Mouse (Mus musculus) lung, embryonic 14.5 days (tissue): Measurements from ENCODE around the gene Slc31a1. TPM values are rescaled to one million over a fixed set of nuclear protein-coding genes. Genes with fewer than 3 reads are reported as not detected.
A peak's percentile ranks its signal among the peaks of the same experiment; 100 is the strongest.

Experiments
- ATAC-seq: fragments of 200-750 bp; cut with Nextera tagmentation; 2 replicates; pipeline ENCODE4 v1.8.0; 2017; ENCODE audit warnings: mild to moderate bottlenecking, moderate TSS enrichment, moderate library complexity; ENCODE audit not compliant: insufficient read depth
- DNase-seq: peaks from one replicate; pipeline ENCODE4 v3.0.0-alpha.2; 2015
- H3K27ac ChIP-seq: fragments of 300-500 bp; sonication (generic); 2 replicates; pipeline ENCODE4 v1.5.1; 2014; ENCODE audit warnings: low read depth, mild to moderate bottlenecking, moderate library complexity
- H3K27me3 ChIP-seq: fragments of 300-500 bp; sonication (generic); 2 replicates; pipeline ENCODE4 v1.6.1; 2014; ENCODE audit warnings: low read length, control low read depth; ENCODE audit not compliant: insufficient read depth
- H3K36me3 ChIP-seq: fragments of 300-500 bp; sonication (generic); 2 replicates; pipeline ENCODE4 v1.6.1; 2014; ENCODE audit warnings: control low read depth; ENCODE audit not compliant: insufficient read depth
- H3K4me1 ChIP-seq: fragments of 300-500 bp; sonication (generic); 2 replicates; pipeline ENCODE4 v1.6.1; 2014; ENCODE audit warnings: antibody characterized with exemption, control low read depth; ENCODE audit not compliant: insufficient read depth
- H3K4me2 ChIP-seq: fragments of 300-500 bp; sonication (generic); 2 replicates; pipeline ENCODE4 v1.6.1; 2014; ENCODE audit warnings: mild to moderate bottlenecking
- H3K4me3 ChIP-seq: fragments of 300-500 bp; sonication (generic); 2 replicates; pipeline ENCODE4 v1.5.1; 2014; ENCODE audit warnings: low read depth, low read length
- H3K9ac ChIP-seq: fragments of 300-500 bp; sonication (generic); 2 replicates; pipeline ENCODE4 v1.6.1; 2014
- H3K9me3 ChIP-seq: fragments of 300-500 bp; sonication (generic); 2 replicates; pipeline ENCODE4 v1.6.1; 2016; ENCODE audit warnings: low read depth, low read length, control low read depth
- CTCF ChIP-seq: IDR thresholded peaks from 2 replicates; pipeline ENCODE4 v1.5.1; 2016; ENCODE audit warnings: antibody characterized with exemption, low read depth
- WGBS: fragments of 180-500 bp; shearing (Covaris S2); extraction: QIAGEN DNeasy Blood & Tissue Kit; methylation state at CpG from one replicate; pipeline ENCODE4 v1.1.7; 2014; 5-methylcytosine and 5-hydroxymethylcytosine counted together
- polyA plus RNA-seq: library from polyadenylated mRNA; unstranded; fragments of >200 nt; fragmentation: Nextera tagmentation; extraction: Ambion mirVana; gene quantifications from 2 replicates; pipeline ENCODE4 v1.2.1, GENCODE M21; 2014

The Slc31a1 gene
- 44.4 and 50.8 TPM in 2 replicates for polyA plus RNA-seq

GRCm38 (mm10) chr4:62360088-62360804 is at the start of gene Slc31a1, which contains the start of gene Fkbp15:
Gene Slc31a1 (plus strand): TSS chr4:62360727.
Gene Fkbp15 (minus strand): TSS chr4:62360548.
- no peaks in the 10 kb centered on the region for H3K36me3 ChIP-seq
- H3K4me1 ChIP-seq, result 0 out of 2 replicates have a peak, but pooled peaks cover 7% of the 10 kb centered on the region
- H3K27me3 ChIP-seq, result no peaks in the 10 kb centered on the region
- DNase-seq, result peak; percentile 98
- ATAC-seq, result peak; percentile 100
- H3K9ac ChIP-seq, result peak within 1 kb of the TSS; percentile 71
- H3K4me3 ChIP-seq, result peak within 1 kb of the TSS; percentile 77
- peak within 1 kb of the TSS; percentile 71 for H3K4me2 ChIP-seq
- H3K27ac ChIP-seq, result peak within 1 kb of the TSS; percentile 58
- under 1% methylated on average over 51 of the region's 51 CpGs for WGBS
- H3K9me3 ChIP-seq, result no peaks in the 10 kb centered on the region
- no peak for TF ChIP-seq CTCF

GRCm38 (mm10) chr4:62312821-62313220 is 47.7 kb upstream of the Slc31a1 start:
- Histone ChIP-seq H3K27me3 (no peaks in the 10 kb centered on the region), H3K4me3 (no peak overlapping the region), H3K27ac (no peak overlapping the region), H3K36me3 (peaks cover 25% of the 10 kb centered on the region), H3K9me3 (no peaks in the 10 kb centered on the region), H3K9ac (no peak overlapping the region), H3K4me2 (no peak overlapping the region), H3K4me1 (no peaks in the 10 kb centered on the region)
- ATAC-seq (no peak), DNase-seq (no peak)
- WGBS, result 93% methylated on average over 2 of the region's 2 CpGs
- no peak for TF ChIP-seq CTCF

- no peak for ATAC-seq
- WGBS, result 77% methylated on average over 9 of the region's 9 CpGs
- DNase-seq, result no peak
- no peak overlapping the region for H3K4me2 ChIP-seq
- no peak for TF ChIP-seq CTCF
- no peak overlapping the region for H3K4me3 ChIP-seq
- no peaks in the 10 kb centered on the region for H3K4me1 ChIP-seq
- no peaks in the 10 kb centered on the region for H3K27me3 ChIP-seq
- H3K36me3 ChIP-seq, result peaks cover 26% of the 10 kb centered on the region
- H3K27ac ChIP-seq, result no peak overlapping the region
- no peak overlapping the region for H3K9ac ChIP-seq
- H3K9me3 ChIP-seq, result no peaks in the 10 kb centered on the region
Measured at GRCm38 (mm10) chr4:62313641-62314211, 46.8 kb upstream of the Slc31a1 start.

GRCm38 (mm10) chr4:62314516-62314915 is 46.0 kb upstream of the Slc31a1 start:
- Histone ChIP-seq H3K27ac (no peak overlapping the region), H3K4me2 (no peak overlapping the region), H3K4me1 (no peaks in the 10 kb centered on the region), H3K27me3 (no peaks in the 10 kb centered on the region), H3K9me3 (no peaks in the 10 kb centered on the region), H3K4me3 (no peak overlapping the region), H3K9ac (no peak overlapping the region), H3K36me3 (peaks cover 31% of the 10 kb centered on the region)
- DNase-seq (no peak), ATAC-seq (no peak)
- TF ChIP-seq CTCF, result no peak
- WGBS, result 89% methylated on average over 3 of the region's 3 CpGs

GRCm38 (mm10) chr4:62316456-62316855 is 44.1 kb upstream of the Slc31a1 start:
- no peaks in the 10 kb centered on the region for H3K4me1 ChIP-seq
- no peak overlapping the region for H3K4me3 ChIP-seq
- peaks cover 38% of the 10 kb centered on the region for H3K36me3 ChIP-seq
- no peak for TF ChIP-seq CTCF
- 83% methylated on average over 2 of the region's 2 CpGs for WGBS
- ATAC-seq, result no peak
- no peak overlapping the region for H3K27ac ChIP-seq
- H3K9me3 ChIP-seq, result no peaks in the 10 kb centered on the region
- no peak overlapping the region for H3K9ac ChIP-seq
- H3K27me3 ChIP-seq, result no peaks in the 10 kb centered on the region
- no peak overlapping the region for H3K4me2 ChIP-seq
- no peak for DNase-seq

GRCm38 (mm10) chr4:62318294-62318693 is 42.2 kb upstream of the Slc31a1 start:
- WGBS, result 42% methylated on average over 1 of the region's 1 CpGs
- no peak overlapping the region for H3K9ac ChIP-seq
- no peak overlapping the region for H3K4me2 ChIP-seq
- no peaks in the 10 kb centered on the region for H3K4me1 ChIP-seq
- no peak for DNase-seq
- TF ChIP-seq CTCF, result no peak
- H3K4me3 ChIP-seq, result no peak overlapping the region
- no peak overlapping the region for H3K27ac ChIP-seq
- H3K27me3 ChIP-seq, result no peaks in the 10 kb centered on the region
- peaks cover 45% of the 10 kb centered on the region for H3K36me3 ChIP-seq
- ATAC-seq, result no peak
- H3K9me3 ChIP-seq, result no peaks in the 10 kb centered on the region

GRCm38 (mm10) chr4:62322684-62323083 is 37.8 kb upstream of the Slc31a1 start:
- no peak overlapping the region for H3K27ac ChIP-seq
- TF ChIP-seq CTCF, result no peak
- no peaks in the 10 kb centered on the region for H3K27me3 ChIP-seq
- no peak overlapping the region for H3K4me2 ChIP-seq
- no peak for ATAC-seq
- no peak overlapping the region for H3K4me3 ChIP-seq
- no peaks in the 10 kb centered on the region for H3K9me3 ChIP-seq
- H3K36me3 ChIP-seq, result peaks cover 56% of the 10 kb centered on the region
- DNase-seq, result no peak
- H3K9ac ChIP-seq, result no peak overlapping the region
- H3K4me1 ChIP-seq, result no peaks in the 10 kb centered on the region
- WGBS, result 74% methylated on average over 3 of the region's 3 CpGs
